Mouse (Mus musculus) liver, embryonic 12.5 days (tissue): ENCODE data around the gene Tbc1d22a. TPM values are rescaled to one million over a fixed set of nuclear protein-coding genes. Genes with fewer than 3 reads are reported as not detected.

ENCODE experiments used
- ATAC-seq: fragments of 200-750 bp; cut with Nextera tagmentation; 2 replicates; pipeline ENCODE4 v1.8.0; 2017; ENCODE audit warnings: moderate number of reproducible peaks, mild to moderate bottlenecking, moderate library complexity
- H3K27ac ChIP-seq: fragments of 300-500 bp; sonication (generic); 2 replicates; pipeline ENCODE4 v1.5.1; 2016; ENCODE audit warnings: mild to moderate bottlenecking
- H3K27me3 ChIP-seq: fragments of 300-500 bp; sonication (generic); replicated peaks from 2 replicates; pipeline ENCODE4 v1.6.1; 2016; ENCODE audit warnings: mild to moderate bottlenecking, moderate library complexity
- H3K36me3 ChIP-seq: fragments of 300-500 bp; sonication (generic); 2 replicates; pipeline ENCODE4 v1.6.1; 2016; ENCODE audit warnings: mild to moderate bottlenecking, moderate library complexity
- H3K4me1 ChIP-seq: fragments of 300-500 bp; sonication (generic); 2 replicates; pipeline ENCODE4 v1.6.1; 2016
- H3K4me2 ChIP-seq: fragments of 300-500 bp; sonication (generic); 2 replicates; pipeline ENCODE4 v1.6.1; 2016; ENCODE audit warnings: mild to moderate bottlenecking, moderate library complexity
- H3K4me3 ChIP-seq: fragments of 300-500 bp; sonication (generic); 2 replicates; pipeline ENCODE4 v1.5.1; 2016; ENCODE audit warnings: mild to moderate bottlenecking, moderate library complexity
- H3K9ac ChIP-seq: fragments of 300-500 bp; sonication (generic); 2 replicates; pipeline ENCODE4 v1.6.1; 2016; ENCODE audit warnings: mild to moderate bottlenecking, moderate library complexity
- H3K9me3 ChIP-seq: fragments of 300-500 bp; sonication (generic); replicated peaks from 2 replicates; pipeline ENCODE4 v1.6.1; 2016; ENCODE audit warnings: mild to moderate bottlenecking, moderate library complexity
- WGBS: fragments of 180-500 bp; shearing (Covaris S2); methylation state at CpG from one replicate; pipeline ENCODE4 v1.1.7; 2016; ENCODE audit not compliant: insufficient replicate concordance; 5-methylcytosine and 5-hydroxymethylcytosine counted together
- polyA plus RNA-seq: library from polyadenylated mRNA; unstranded; fragments of >200 nt; fragmentation: Nextera tagmentation; extraction: Ambion mirVana; gene quantifications from 2 replicates; pipeline ENCODE4 v1.2.1, GENCODE M21; 2016

The Tbc1d22a gene
- polyA plus RNA-seq, 1 experiment from 2014 or later: 9.2 TPM

- H3K4me1 ChIP-seq: no peaks in the 10 kb centered on the region
- H3K27ac ChIP-seq: no peak overlapping the region
- WGBS: 77% methylated on average over 1 of the region's 1 CpGs
- no peak overlapping the region for H3K4me2 ChIP-seq
- no peak for ATAC-seq
- no peak overlapping the region for H3K9ac ChIP-seq
- H3K4me3 ChIP-seq: no peak overlapping the region
- H3K27me3 ChIP-seq: no peaks in the 10 kb centered on the region
- 0 out of 2 replicates have a peak, but pooled peaks cover 3% of the 10 kb centered on the region for H3K36me3 ChIP-seq
- no peaks in the 10 kb centered on the region for H3K9me3 ChIP-seq
Measured at GRCm38 (mm10) chr15:86303876-86304275, 89.6 kb downstream of the Tbc1d22a start.

- H3K4me1 ChIP-seq: no peaks in the 10 kb centered on the region
- no peak overlapping the region for H3K4me2 ChIP-seq
- no peak overlapping the region for H3K9ac ChIP-seq
- WGBS: 83% methylated on average over 3 of the region's 3 CpGs
- no peaks in the 10 kb centered on the region for H3K9me3 ChIP-seq
- H3K27me3 ChIP-seq: no peaks in the 10 kb centered on the region
- no peak for ATAC-seq
- H3K36me3 ChIP-seq: 0 out of 2 replicates have a peak, but pooled peaks cover 3% of the 10 kb centered on the region
- H3K27ac ChIP-seq: no peak overlapping the region
- H3K4me3 ChIP-seq: no peak overlapping the region
Measured at GRCm38 (mm10) chr15:86304861-86305260, 90.6 kb downstream of the Tbc1d22a start.

GRCm38 (mm10) chr15:86305290-86305689 lies 91.0 kb downstream of the Tbc1d22a start:
- H3K4me1 ChIP-seq: no peaks in the 10 kb centered on the region
- H3K27ac ChIP-seq: no peak overlapping the region
- no peak overlapping the region for H3K4me3 ChIP-seq
- H3K9ac ChIP-seq: no peak overlapping the region
- no peaks in the 10 kb centered on the region for H3K27me3 ChIP-seq
- H3K36me3 ChIP-seq: peaks cover 3% of the 10 kb centered on the region; the same call in 1 of the 2 replicates
- 68% methylated on average over 3 of the region's 3 CpGs for WGBS
- no peak overlapping the region for H3K4me2 ChIP-seq
- no peaks in the 10 kb centered on the region for H3K9me3 ChIP-seq
- ATAC-seq: no peak

GRCm38 (mm10) chr15:86309213-86309829 lies 95.1 kb downstream of the Tbc1d22a start:
- no peak overlapping the region for H3K27ac ChIP-seq
- H3K9ac ChIP-seq: no peak overlapping the region
- no peak for ATAC-seq
- no peaks in the 10 kb centered on the region for H3K9me3 ChIP-seq
- H3K4me2 ChIP-seq: no peak overlapping the region
- H3K4me3 ChIP-seq: no peak overlapping the region
- H3K27me3 ChIP-seq: no peaks in the 10 kb centered on the region
- H3K4me1 ChIP-seq: no peaks in the 10 kb centered on the region
- WGBS: 75% methylated on average over 5 of the region's 5 CpGs
- H3K36me3 ChIP-seq: peaks cover 18% of the 10 kb centered on the region

GRCm38 (mm10) chr15:86320803-86321510 lies 106.7 kb downstream of the Tbc1d22a start:
- Histone ChIP-seq H3K4me1 (no peaks in the 10 kb centered on the region), H3K4me2 (no peak overlapping the region), H3K27me3 (no peaks in the 10 kb centered on the region), H3K9ac (no peak overlapping the region), H3K27ac (no peak overlapping the region), H3K36me3 (peaks cover 5% of the 10 kb centered on the region), H3K9me3 (no peaks in the 10 kb centered on the region), H3K4me3 (no peak overlapping the region)
- no peak for ATAC-seq
- whole genome bisulfite sequencing: 85% methylated on average over 19 of the region's 19 CpGs

- Histone ChIP-seq H3K4me3 (no peak overlapping the region), H3K27me3 (no peaks in the 10 kb centered on the region), H3K4me1 (no peaks in the 10 kb centered on the region), H3K27ac (no peak overlapping the region), H3K36me3 (peaks cover 3% of the 10 kb centered on the region), H3K4me2 (no peak overlapping the region), H3K9me3 (no peaks in the 10 kb centered on the region), H3K9ac (no peak overlapping the region)
- no peak for ATAC-seq
- 80% methylated on average over 4 of the region's 4 CpGs for WGBS
Measured at GRCm38 (mm10) chr15:86326341-86326740, 112.1 kb downstream of the Tbc1d22a start.

GRCm38 (mm10) chr15:86329911-86330310 lies 115.7 kb downstream of the Tbc1d22a start:
- no peak overlapping the region for H3K4me2 ChIP-seq
- no peak overlapping the region for H3K4me3 ChIP-seq
- WGBS: 76% methylated on average over 7 of the region's 7 CpGs
- no peaks in the 10 kb centered on the region for H3K36me3 ChIP-seq
- no peaks in the 10 kb centered on the region for H3K9me3 ChIP-seq
- H3K9ac ChIP-seq: no peak overlapping the region
- no peak for ATAC-seq
- no peak overlapping the region for H3K27ac ChIP-seq
- H3K27me3 ChIP-seq: no peaks in the 10 kb centered on the region
- H3K4me1 ChIP-seq: no peaks in the 10 kb centered on the region

GRCm38 (mm10) chr15:86330454-86330853 lies 116.2 kb downstream of the Tbc1d22a start:
- no peak overlapping the region for H3K9ac ChIP-seq
- H3K4me2 ChIP-seq: no peak overlapping the region
- ATAC-seq: no peak
- H3K36me3 ChIP-seq: no peaks in the 10 kb centered on the region
- 77% methylated on average over 7 of the region's 7 CpGs for WGBS
- no peak overlapping the region for H3K4me3 ChIP-seq
- no peaks in the 10 kb centered on the region for H3K27me3 ChIP-seq
- no peaks in the 10 kb centered on the region for H3K4me1 ChIP-seq
- no peaks in the 10 kb centered on the region for H3K9me3 ChIP-seq
- no peak overlapping the region for H3K27ac ChIP-seq

GRCm38 (mm10) chr15:86331501-86332245 lies 117.4 kb downstream of the Tbc1d22a start:
- no peak overlapping the region for H3K4me2 ChIP-seq
- no peaks in the 10 kb centered on the region for H3K36me3 ChIP-seq
- H3K27me3 ChIP-seq: no peaks in the 10 kb centered on the region
- ATAC-seq: no peak
- H3K4me3 ChIP-seq: no peak overlapping the region
- no peaks in the 10 kb centered on the region for H3K4me1 ChIP-seq
- no peaks in the 10 kb centered on the region for H3K9me3 ChIP-seq
- H3K27ac ChIP-seq: no peak overlapping the region
- WGBS: 68% methylated on average over 8 of the region's 8 CpGs
- no peak overlapping the region for H3K9ac ChIP-seq

- H3K4me2 ChIP-seq: no peak overlapping the region
- H3K36me3 ChIP-seq: no peaks in the 10 kb centered on the region
- H3K4me1 ChIP-seq: no peaks in the 10 kb centered on the region
- no peak overlapping the region for H3K4me3 ChIP-seq
- H3K9ac ChIP-seq: no peak overlapping the region
- no peak overlapping the region for H3K27ac ChIP-seq
- 79% methylated on average over 4 of the region's 4 CpGs for WGBS
- H3K27me3 ChIP-seq: no peaks in the 10 kb centered on the region
- no peak for ATAC-seq
- no peaks in the 10 kb centered on the region for H3K9me3 ChIP-seq
Measured at GRCm38 (mm10) chr15:86333176-86333575, 118.9 kb downstream of the Tbc1d22a start.

- ATAC-seq: no peak
- Histone ChIP-seq H3K9me3 (no peaks in the 10 kb centered on the region), H3K27me3 (no peaks in the 10 kb centered on the region), H3K4me2 (no peak overlapping the region), H3K27ac (no peak overlapping the region), H3K9ac (no peak overlapping the region), H3K4me3 (no peak overlapping the region), H3K4me1 (no peaks in the 10 kb centered on the region), H3K36me3 (no peaks in the 10 kb centered on the region)
- 58% methylated on average over 2 of the region's 2 CpGs for WGBS
Measured at GRCm38 (mm10) chr15:86333606-86334005, 119.3 kb downstream of the Tbc1d22a start.

GRCm38 (mm10) chr15:86334276-86334675 lies 120.0 kb downstream of the Tbc1d22a start:
- H3K4me3 ChIP-seq: no peak overlapping the region
- no peak overlapping the region for H3K4me2 ChIP-seq
- no peak overlapping the region for H3K9ac ChIP-seq
- H3K4me1 ChIP-seq: no peaks in the 10 kb centered on the region
- no peaks in the 10 kb centered on the region for H3K27me3 ChIP-seq
- WGBS: 86% methylated on average over 4 of the region's 4 CpGs
- H3K27ac ChIP-seq: no peak overlapping the region
- no peaks in the 10 kb centered on the region for H3K9me3 ChIP-seq
- ATAC-seq: no peak
- no peaks in the 10 kb centered on the region for H3K36me3 ChIP-seq
